Mouse (Mus musculus): ENCODE data around the gene Fut2. TPM values are rescaled to one million over a fixed set of nuclear protein-coding genes. Genes with fewer than 3 reads are reported as not detected.

Gene Fut2
- total RNA-seq, 1 experiment from 2014 or later, result not detected

GRCm38 (mm10) chr7:45702809-45703520 is 36.8 kb upstream of the Fut2 start:
- DNase-seq, result no peak

- DNase-seq, result no peak
These were observed 36.1 kb upstream of the Fut2 start for GRCm38 (mm10) chr7:45702316-45702715.

- no peak for DNase-seq
These were observed 35.4 kb upstream of the Fut2 start for GRCm38 (mm10) chr7:45701607-45702006.

GRCm38 (mm10) chr7:45701072-45701471 is 34.9 kb upstream of the Fut2 start:
- DNase-seq, result no peak

GRCm38 (mm10) chr7:45700301-45701015 is 34.3 kb upstream of the Fut2 start:
- peak; percentile 64 for DNase-seq

- DNase-seq, result no peak
These were observed 33.4 kb upstream of the Fut2 start, which contains the start of gene Car11 for GRCm38 (mm10) chr7:45699523-45700141. TSS of gene Car11 (plus strand) at chr7:45699843.

- DNase-seq, result no peak
These were observed 31.7 kb upstream of the Fut2 start for GRCm38 (mm10) chr7:45697894-45698293.

GRCm38 (mm10) chr7:45695098-45695497 is 28.9 kb upstream of the Fut2 start:
- no peak for DNase-seq

- DNase-seq, result no peak
These were observed 27.9 kb upstream of the Fut2 start, which contains the start of gene Sec1 for GRCm38 (mm10) chr7:45693921-45694591. TSS of gene Sec1 (minus strand) at chr7:45694402.

- DNase-seq, result no peak
These were observed 26.2 kb upstream of the Fut2 start for GRCm38 (mm10) chr7:45692364-45692763.

- no peak for DNase-seq
These were observed 23.6 kb upstream of the Fut2 start for GRCm38 (mm10) chr7:45689800-45690199.

- DNase-seq, result no peak
These were observed 22.9 kb upstream of the Fut2 start for GRCm38 (mm10) chr7:45689099-45689498.

- DNase-seq, result no peak
These were observed 20.6 kb upstream of the Fut2 start for GRCm38 (mm10) chr7:45686841-45687240.

- no peak for DNase-seq
These were observed 19.6 kb upstream of the Fut2 start for GRCm38 (mm10) chr7:45685811-45686210.

GRCm38 (mm10) chr7:45683396-45684050 is 17.3 kb upstream of the Fut2 start, which contains the start of gene Ntn5:
TSS of gene Ntn5 (plus strand) at chr7:45684022.
- no peak for DNase-seq

GRCm38 (mm10) chr7:45682144-45683126 is 16.2 kb upstream of the Fut2 start:
- peak; percentile 90 for DNase-seq

- no peak for DNase-seq
These were observed 15.0 kb upstream of the Fut2 start for GRCm38 (mm10) chr7:45681046-45681736.

GRCm38 (mm10) chr7:45679966-45680621 is 13.9 kb upstream of the Fut2 start:
- DNase-seq, result peak; percentile 56

GRCm38 (mm10) chr7:45678513-45678912 is 12.3 kb upstream of the Fut2 start:
- DNase-seq, result peak; percentile 62
